10 mouse cellular contexts compared by ENCODE assay signal in genomic region chr2:151961284-151962196, GRCm38 (mm10). TPM values are rescaled to one million over a fixed set of nuclear protein-coding genes. Genes with fewer than 3 reads are reported as not detected.
DNase-seq lines count a peak whose midpoint lies in the region; ATAC-seq and TF ChIP-seq lines count a peak whose summit lies in the region.
"Had no signal": no experiment of that assay in that cellular context is flagged by ENCODE, and none has a peak within 500 bp of the region (broad histone marks: within the 10 kb centered on the region; RNA-seq: fewer than 3 reads in every experiment).

No protein-coding gene starts in this region.

- H3K27ac ChIP-seq in heart, embryonic 11.5 days (ENCODE audit: low read depth, low read length): 0 out of 2 replicates have a peak overlapping the region, but pooled peaks have one; percentile 15
- peak overlapping the region; percentile 35 for H3K27ac ChIP-seq in midbrain, embryonic 11.5 days (ENCODE audit: low read depth, low read length)
- H3K27ac ChIP-seq in midbrain, postnatal 0 days (ENCODE audit: low read depth, low read length): no peak overlapping the region
- no peak overlapping the region for H3K27ac ChIP-seq in intestine, embryonic 16.5 days (ENCODE audit: low read length)
- H3K27ac ChIP-seq: liver, embryonic 13.5 days; neural tube, embryonic 12.5 days had no signal

- intact Hi-C loops in heart, postnatal 10 days (cut with DNase I): no loop called here

- H3K27me3 ChIP-seq in heart, embryonic 11.5 days (ENCODE audit: control insufficient read depth, insufficient read depth, low read length): no peaks in the 10 kb centered on the region
- H3K27me3 ChIP-seq in midbrain, embryonic 11.5 days (ENCODE audit: control insufficient read depth, insufficient read depth, low read length): no peaks in the 10 kb centered on the region
- H3K27me3 ChIP-seq in midbrain, postnatal 0 days (ENCODE audit: insufficient read depth, low read length): no peaks in the 10 kb centered on the region
- H3K27me3 ChIP-seq in intestine, embryonic 16.5 days (replicated peaks; ENCODE audit: control insufficient read depth, insufficient read depth, low read length): no peaks in the 10 kb centered on the region
- H3K27me3 ChIP-seq: liver, embryonic 13.5 days; neural tube, embryonic 12.5 days had no signal

- H3K4me1 ChIP-seq in heart, embryonic 11.5 days (ENCODE audit: control insufficient read depth, insufficient read depth, low read length): peaks cover 19% of the 10 kb centered on the region; the same call in 1 of the 2 replicates
- peaks cover 30% of the 10 kb centered on the region for H3K4me1 ChIP-seq in midbrain, embryonic 11.5 days (ENCODE audit: control insufficient read depth, insufficient read depth, low read length)
- peaks cover 9% of the 10 kb centered on the region; the same call in 1 of the 2 replicates for H3K4me1 ChIP-seq in midbrain, postnatal 0 days (ENCODE audit: insufficient read depth, low read length)
- H3K4me1 ChIP-seq in intestine, embryonic 16.5 days (ENCODE audit: control insufficient read depth, insufficient read depth, low read length): 0 out of 2 replicates have a peak, but pooled peaks cover 7% of the 10 kb centered on the region

- H3K4me2 ChIP-seq in heart, embryonic 11.5 days: no peak overlapping the region
- H3K4me2 ChIP-seq in midbrain, embryonic 11.5 days: no peak overlapping the region
- H3K4me2 ChIP-seq in midbrain, postnatal 0 days (ENCODE audit: low read depth, low read length, poor library complexity, severe bottlenecking): no peak overlapping the region
- H3K4me2 ChIP-seq in intestine, embryonic 16.5 days (ENCODE audit: low read depth, low read length): no peak overlapping the region
- H3K4me2 ChIP-seq: liver, embryonic 13.5 days; neural tube, embryonic 12.5 days had no signal

- DNase-seq in heart, postnatal 10 days: no peak
- no peak for DNase-seq in midbrain, embryonic 11.5 days (ENCODE audit: low spot score, missing footprints)
- no peak for DNase-seq in midbrain, postnatal 0 days (ENCODE audit: low spot score)
- DNase-seq in cerebellum, postnatal 14 days: no peak
- no peak for DNase-seq in layer of hippocampus, postnatal 14 days (ENCODE audit: low spot score in 2 of 2)
- DNase-seq: liver, embryonic 13.5 days; thymus, postnatal 25 days had no signal

- no peak for ATAC-seq in heart, embryonic 11.5 days (replicated peaks; ENCODE audit: insufficient number of reproducible peaks, low FRiP score, low TSS enrichment)
- no peak for ATAC-seq in midbrain, embryonic 11.5 days (ENCODE audit: low FRiP score)
- ATAC-seq in midbrain, postnatal 0 days (ENCODE audit: low FRiP score): no peak
- 0 out of 2 replicates have a peak, but pooled peaks have one; percentile 17 for ATAC-seq in intestine, embryonic 16.5 days

- H3K4me3 ChIP-seq in heart, embryonic 11.5 days (ENCODE audit: low read depth, low read length): no peak overlapping the region
- H3K4me3 ChIP-seq in midbrain, embryonic 11.5 days (ENCODE audit: low read depth, low read length): no peak overlapping the region
- no peak overlapping the region for H3K4me3 ChIP-seq in midbrain, postnatal 0 days (ENCODE audit: low read depth, low read length)
- no peak overlapping the region for H3K4me3 ChIP-seq in intestine, embryonic 16.5 days (ENCODE audit: low read length)
- H3K4me3 ChIP-seq: liver, embryonic 13.5 days; neural tube, embryonic 12.5 days had no signal

- no peak for TF ChIP-seq CTCF in midbrain, postnatal 0 days (IDR thresholded peaks at IDR 0.05)

- H3K9ac ChIP-seq in heart, embryonic 11.5 days (ENCODE audit: low read depth, low read length): no peak overlapping the region
- H3K9ac ChIP-seq in midbrain, embryonic 11.5 days (ENCODE audit: low read length): no peak overlapping the region
- no peak overlapping the region for H3K9ac ChIP-seq in midbrain, postnatal 0 days (replicated peaks; ENCODE audit: low read length, poor library complexity, severe bottlenecking)
- no peak overlapping the region for H3K9ac ChIP-seq in intestine, embryonic 16.5 days (ENCODE audit: low read depth, low read length)
- H3K9ac ChIP-seq: liver, embryonic 13.5 days; neural tube, embryonic 12.5 days had no signal

- 42% methylated on average over 9 of the region's 9 CpGs for WGBS in heart, embryonic 11.5 days (ENCODE audit: insufficient replicate concordance)
- 37% methylated on average over 9 of the region's 9 CpGs for WGBS in midbrain, embryonic 11.5 days
- 43% methylated on average over 9 of the region's 9 CpGs for WGBS in midbrain, postnatal 0 days
- whole genome bisulfite sequencing in intestine, embryonic 16.5 days: 45% methylated on average over 9 of the region's 9 CpGs

- H3K36me3 ChIP-seq in heart, embryonic 11.5 days (ENCODE audit: control insufficient read depth, insufficient read depth, low read length): no peaks in the 10 kb centered on the region
- H3K36me3 ChIP-seq in midbrain, embryonic 11.5 days (ENCODE audit: control insufficient read depth, insufficient read depth, low read length): no peaks in the 10 kb centered on the region
- no peaks in the 10 kb centered on the region for H3K36me3 ChIP-seq in midbrain, postnatal 0 days (ENCODE audit: insufficient read depth, low read length)
- H3K36me3 ChIP-seq in intestine, embryonic 16.5 days (ENCODE audit: control insufficient read depth, insufficient read depth, low read length): no peaks in the 10 kb centered on the region
- H3K36me3 ChIP-seq: liver, embryonic 13.5 days; neural tube, embryonic 12.5 days had no signal

- H3K9me3 ChIP-seq in heart, embryonic 11.5 days (replicated peaks; ENCODE audit: control insufficient read depth, low read length): no peaks in the 10 kb centered on the region
- no peaks in the 10 kb centered on the region for H3K9me3 ChIP-seq in midbrain, embryonic 11.5 days (ENCODE audit: control insufficient read depth, low read length)
- H3K9me3 ChIP-seq in midbrain, postnatal 0 days (ENCODE audit: low read length): no peaks in the 10 kb centered on the region
- H3K9me3 ChIP-seq in intestine, embryonic 16.5 days (ENCODE audit: control insufficient read depth, low read length): no peaks in the 10 kb centered on the region
- H3K9me3 ChIP-seq: liver, embryonic 13.5 days; neural tube, embryonic 12.5 days had no signal

RNA-seq across cellular contexts. Expression of gene Fam110a, which starts 18.5 kb away (rescaled TPM):
- polyA plus RNA-seq in heart, embryonic 11.5 days (2014; fragmentation: Nextera tagmentation; extraction: Ambion mirVana): 9.7 and 10.5 TPM in 2 replicates
- 1 to 10 TPM; 5.7 to 7.3 TPM for total RNA-seq in heart, postnatal 10 days (2021)
- polyA plus RNA-seq in midbrain, embryonic 11.5 days (2014; fragmentation: Nextera tagmentation; extraction: Ambion mirVana): 85.9 and 96.4 TPM in 2 replicates
- total RNA-seq in midbrain, postnatal 0 days (2014; rRNA removed): 25.9 and 28.7 TPM in 2 replicates
- polyA plus RNA-seq in midbrain, postnatal 0 days (2015; fragmentation: Nextera tagmentation; extraction: Ambion mirVana): 36.1 and 43.5 TPM in 2 replicates
- polyA plus RNA-seq in intestine, embryonic 16.5 days (2015; fragmentation: Nextera tagmentation; extraction: Ambion mirVana): 25.7 and 25.9 TPM in 2 replicates
- 1 to 10 TPM; 8.2 to 9.5 TPM for total RNA-seq in layer of hippocampus, postnatal 14 days (2021)

RNA-seq across cellular contexts. Expression of gene Slc52a3, which starts 34.8 kb away (rescaled TPM):
- 0.80 and 0.86 TPM in 2 replicates for polyA plus RNA-seq in heart, embryonic 11.5 days (2014; fragmentation: Nextera tagmentation; extraction: Ambion mirVana)
- total RNA-seq in heart, postnatal 10 days (2021): 1 to 10 TPM; 2.1 to 2.6 TPM
- 0.64 and 0.88 TPM in 2 replicates for polyA plus RNA-seq in midbrain, embryonic 11.5 days (2014; fragmentation: Nextera tagmentation; extraction: Ambion mirVana)
- total RNA-seq in midbrain, postnatal 0 days (2014; rRNA removed): 2.6 and 3.5 TPM in 2 replicates
- polyA plus RNA-seq in midbrain, postnatal 0 days (2015; fragmentation: Nextera tagmentation; extraction: Ambion mirVana): 2.2 and 2.6 TPM in 2 replicates
- polyA plus RNA-seq in intestine, embryonic 16.5 days (2015; fragmentation: Nextera tagmentation; extraction: Ambion mirVana): 6.9 and 7.0 TPM in 2 replicates
- 1 to 10 TPM; 3.2 to 3.7 TPM for total RNA-seq in layer of hippocampus, postnatal 14 days (2021)

RNA-seq across cellular contexts. Expression of gene Angpt4, which starts 50.5 kb away (rescaled TPM):
- 0.21 and 0.30 TPM in 2 replicates for polyA plus RNA-seq in heart, embryonic 11.5 days (2014; fragmentation: Nextera tagmentation; extraction: Ambion mirVana)
- total RNA-seq in heart, postnatal 10 days (2021): under 1 TPM; 0.10 to 0.22 TPM
- polyA plus RNA-seq in midbrain, embryonic 11.5 days (2014; fragmentation: Nextera tagmentation; extraction: Ambion mirVana): 0.12 and 0.37 TPM in 2 replicates
- 0.24 and 0.38 TPM in 2 replicates for total RNA-seq in midbrain, postnatal 0 days (2014; rRNA removed)
- polyA plus RNA-seq in midbrain, postnatal 0 days (2015; fragmentation: Nextera tagmentation; extraction: Ambion mirVana): 0.09 and 0.25 TPM in 2 replicates
- 0.89 and 1.0 TPM in 2 replicates for polyA plus RNA-seq in intestine, embryonic 16.5 days (2015; fragmentation: Nextera tagmentation; extraction: Ambion mirVana)
- total RNA-seq in layer of hippocampus, postnatal 14 days (2021): under 1 TPM; 0.14 to 0.52 TPM
- polyA plus RNA-seq: liver, embryonic 13.5 days had no signal

Comparison
In these comparisons a context has a peak if more than half of its experiments do, and no peak if none do; other contexts are left out.
1. H3K27ac ChIP-seq: peak in heart, embryonic 11.5 days (single experiment) and midbrain, embryonic 11.5 days (single experiment); none in midbrain, postnatal 0 days (single experiment) and intestine, embryonic 16.5 days (single experiment).